Comparison of ENCODE assay signal across 10 mouse cellular contexts in the genomic region with DNA sequence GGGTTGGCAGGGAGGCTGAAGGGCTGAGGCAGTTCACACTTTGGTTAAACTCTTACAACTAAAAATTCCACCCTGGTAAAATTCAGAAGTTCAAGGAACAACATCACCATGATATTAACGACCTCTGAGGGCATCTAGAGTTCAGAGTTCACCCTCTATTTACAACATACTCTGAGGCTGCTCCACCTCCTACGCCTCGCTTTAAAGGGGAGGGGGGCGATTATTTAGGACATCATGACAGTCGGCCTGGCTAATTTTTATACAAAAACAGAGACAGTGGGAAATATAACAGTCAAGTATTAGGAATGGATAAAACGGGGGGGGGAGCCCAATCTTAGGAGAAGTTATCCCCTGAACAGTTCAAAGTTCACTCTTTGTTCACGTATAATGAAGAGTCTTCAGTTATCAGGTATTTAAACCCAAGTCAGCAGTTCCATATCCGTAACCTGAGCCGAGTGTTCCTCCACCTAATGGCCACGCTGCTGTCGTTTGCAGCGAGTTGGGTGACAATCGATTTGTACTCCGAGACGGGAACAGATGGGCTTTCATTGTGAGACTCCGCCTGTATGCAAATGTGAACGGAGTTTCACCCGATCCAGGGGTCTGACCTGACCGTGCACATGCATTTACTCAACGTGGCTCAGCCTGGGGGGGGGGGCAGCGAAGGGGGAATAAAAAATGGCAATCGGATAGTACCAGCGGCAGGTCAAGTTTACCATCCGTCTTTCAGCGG.
DNase-seq lines count a peak whose midpoint lies in the region; ATAC-seq lines count a peak whose summit lies in the region.
"Had no signal": no experiment of that assay in that cellular context is flagged by ENCODE, and none has a peak within 500 bp of the region (broad histone marks: within the 10 kb centered on the region; RNA-seq: fewer than 3 reads in every experiment).

No protein-coding gene starts in this region.

- no peaks in the 10 kb centered on the region for H3K36me3 ChIP-seq in intestine, embryonic 15.5 days
- H3K36me3 ChIP-seq in midbrain, embryonic 12.5 days = no peaks in the 10 kb centered on the region

- H3K27me3 ChIP-seq in intestine, embryonic 15.5 days (replicated peaks) = no peaks in the 10 kb centered on the region
- H3K27me3 ChIP-seq in midbrain, embryonic 12.5 days = no peaks in the 10 kb centered on the region

- H3K9me3 ChIP-seq in intestine, embryonic 15.5 days = no peaks in the 10 kb centered on the region
- no peaks in the 10 kb centered on the region for H3K9me3 ChIP-seq in midbrain, embryonic 12.5 days

- H3K4me2 ChIP-seq in intestine, embryonic 15.5 days (replicated peaks) = peak overlapping the region; percentile 57
- H3K4me2 ChIP-seq in midbrain, embryonic 12.5 days (replicated peaks) = peak overlapping the region; percentile 49

- WGBS in intestine, embryonic 15.5 days = 5% methylated on average over 25 of the region's 25 CpGs
- WGBS in midbrain, embryonic 12.5 days = 14% methylated on average over 25 of the region's 25 CpGs

- no peak overlapping the region for H3K9ac ChIP-seq in intestine, embryonic 15.5 days
- H3K9ac ChIP-seq in midbrain, embryonic 12.5 days (replicated peaks) = 0 out of 2 replicates have a peak overlapping the region, but pooled peaks have one; percentile 28

- H3K4me1 ChIP-seq in intestine, embryonic 15.5 days (replicated peaks) = peaks cover 9% of the 10 kb centered on the region; the same call in 1 of the 2 replicates
- peaks cover 40% of the 10 kb centered on the region for H3K4me1 ChIP-seq in midbrain, embryonic 12.5 days

- ATAC-seq in intestine, embryonic 15.5 days = peak; percentile 71
- peak; percentile 56 for ATAC-seq in midbrain, embryonic 12.5 days (ENCODE audit: low FRiP score, low read depth)
- ATAC-seq: activated CD4-positive, CD25-positive, alpha-beta regulatory T cell, adult 4 months had no signal

- H3K4me3 ChIP-seq in intestine, embryonic 15.5 days (replicated peaks) = peak overlapping the region; percentile 19
- peak overlapping the region; percentile 28 for H3K4me3 ChIP-seq in midbrain, embryonic 12.5 days

- intact Hi-C loops in left cerebral cortex, postnatal 4 days (cut with DNase I) = no loop called here

- H3K27ac ChIP-seq in intestine, embryonic 15.5 days = peak overlapping the region; percentile 9; the same call in 1 of the 2 replicates
- H3K27ac ChIP-seq in midbrain, embryonic 12.5 days (replicated peaks) = peak overlapping the region; percentile 35

- DNase-seq in R1 (ENCODE audit: low read depth, low spot score) = peak; percentile 71
- DNase-seq in embryo, embryonic 9.5 days (ENCODE audit: extremely low spot score) = peak; percentile 75
- DNase-seq in left cerebral cortex, adult 9 months (ENCODE audit: low spot score in 2 of 2) = no peak
- no peak for DNase-seq in left cerebral cortex, postnatal 4 days
- no peak for DNase-seq in cerebellum, adult 11 months
- no peak for DNase-seq in layer of hippocampus, adult 11-12 months (ENCODE audit: low spot score)
- DNase-seq: gastrocnemius, postnatal 36 days had no signal

Comparison
In these comparisons a context has a peak if more than half of its experiments do, and no peak if none do; other contexts are left out.
1. DNase-seq: peak in R1 (single experiment) and embryo, embryonic 9.5 days (single experiment); none in left cerebral cortex, adult 9 months (0 of 2), left cerebral cortex, postnatal 4 days (single experiment), cerebellum, adult 11 months (single experiment) and layer of hippocampus, adult 11-12 months (single experiment).